Mouse (Mus musculus): ENCODE results near the gene Slc8a1. TPM values are rescaled to one million over a fixed set of nuclear protein-coding genes. Genes with fewer than 3 reads are reported as not detected.

Gene Slc8a1
- polyA plus RNA-seq, 1 experiment from 2014 or later, result 21.0 TPM

DNA sequence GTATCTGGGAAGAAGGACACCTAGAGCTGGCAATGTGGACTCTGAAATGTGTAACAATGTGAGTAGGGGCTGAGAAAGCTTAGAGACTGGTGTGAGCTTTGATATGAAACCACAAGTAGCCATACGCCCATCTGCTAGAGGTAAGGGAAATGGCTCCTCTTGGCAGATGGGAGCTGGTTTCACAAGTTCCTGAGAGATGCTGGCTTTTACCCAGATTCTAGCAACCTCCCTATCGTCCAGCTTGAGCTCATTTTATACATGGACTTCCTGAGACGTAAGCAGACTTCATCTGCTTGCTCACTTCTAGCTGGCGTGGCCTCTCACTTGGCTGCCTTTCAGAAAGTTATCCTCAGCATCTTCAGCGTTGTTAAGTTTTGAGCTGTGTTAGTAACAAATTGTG is 119.7 kb downstream of the Slc8a1 start:
- H3K4me2 ChIP-seq (replicated peaks; ENCODE audit: low read depth, low read length), result no peak overlapping the region
- whole genome bisulfite sequencing, result 74% methylated on average over 5 of the region's 5 CpGs
- no peaks in the 10 kb centered on the region for H3K9me3 ChIP-seq (ENCODE audit: control insufficient read depth, low read length)
- ATAC-seq (ENCODE audit: low FRiP score, low TSS enrichment), result no peak
- H3K27me3 ChIP-seq (ENCODE audit: control insufficient read depth, insufficient read depth, low read length), result no peaks in the 10 kb centered on the region
- H3K4me1 ChIP-seq (ENCODE audit: control insufficient read depth, insufficient read depth, low read length), result no peaks in the 10 kb centered on the region
- no peak overlapping the region for H3K9ac ChIP-seq (ENCODE audit: low read depth, low read length)
- H3K4me3 ChIP-seq (ENCODE audit: low read length), result no peak overlapping the region
- no peak overlapping the region for H3K27ac ChIP-seq (ENCODE audit: low read depth, low read length)
- H3K36me3 ChIP-seq (ENCODE audit: control insufficient read depth, insufficient read depth, low read length), result no peaks in the 10 kb centered on the region

DNA sequence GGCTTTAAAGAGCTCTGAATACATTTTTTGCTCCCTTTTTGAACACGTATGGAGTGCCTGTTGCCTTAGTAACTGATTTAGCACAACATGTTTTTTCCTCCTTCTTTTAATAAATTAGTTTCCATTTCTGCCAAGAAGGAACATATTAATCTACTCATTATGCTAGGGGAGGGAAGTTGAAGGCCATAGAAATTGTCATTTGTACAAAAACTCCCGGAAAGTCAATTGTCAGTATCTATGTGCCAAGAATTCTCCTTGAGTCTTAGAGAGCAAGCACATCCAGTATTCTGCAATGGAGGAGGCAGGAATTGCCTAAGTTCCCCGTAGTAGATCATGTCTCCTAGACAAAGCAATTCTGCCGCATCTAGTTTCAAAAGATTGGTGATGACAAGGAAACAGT is 121.9 kb downstream of the Slc8a1 start:
- Histone ChIP-seq H3K4me3 (ENCODE audit: low read length) (no peak overlapping the region), H3K4me1 (ENCODE audit: control insufficient read depth, insufficient read depth, low read length) (no peaks in the 10 kb centered on the region), H3K9ac (ENCODE audit: low read depth, low read length) (no peak overlapping the region), H3K4me2 (replicated peaks; ENCODE audit: low read depth, low read length) (no peak overlapping the region), H3K9me3 (ENCODE audit: control insufficient read depth, low read length) (no peaks in the 10 kb centered on the region), H3K36me3 (ENCODE audit: control insufficient read depth, insufficient read depth, low read length) (no peaks in the 10 kb centered on the region), H3K27me3 (ENCODE audit: control insufficient read depth, insufficient read depth, low read length) (no peaks in the 10 kb centered on the region), H3K27ac (ENCODE audit: low read depth, low read length) (no peak overlapping the region)
- 81% methylated on average over 4 of the region's 4 CpGs for WGBS
- ATAC-seq (ENCODE audit: low FRiP score, low TSS enrichment), result no peak

DNA sequence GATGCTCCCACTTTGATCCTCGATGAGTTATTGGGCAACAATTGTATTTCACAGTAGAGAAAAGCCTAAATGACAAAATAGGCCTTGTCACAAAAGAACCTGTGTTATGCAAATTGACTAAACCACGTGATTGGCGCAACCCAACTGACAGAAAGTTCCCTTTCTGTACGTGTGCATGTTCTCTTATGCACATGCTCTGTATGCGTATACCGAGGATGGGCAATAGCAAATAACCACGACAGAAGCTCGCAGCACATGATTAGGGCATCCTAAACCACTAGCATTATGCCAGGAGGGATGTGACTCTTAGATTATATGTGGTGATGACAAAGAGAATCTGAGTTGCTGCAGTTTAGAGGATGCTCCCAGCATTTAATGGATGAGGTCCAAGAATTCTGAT is 122.8 kb downstream of the Slc8a1 start:
- 89% methylated on average over 8 of the region's 8 CpGs for WGBS
- H3K9me3 ChIP-seq (ENCODE audit: control insufficient read depth, low read length), result no peaks in the 10 kb centered on the region

DNA sequence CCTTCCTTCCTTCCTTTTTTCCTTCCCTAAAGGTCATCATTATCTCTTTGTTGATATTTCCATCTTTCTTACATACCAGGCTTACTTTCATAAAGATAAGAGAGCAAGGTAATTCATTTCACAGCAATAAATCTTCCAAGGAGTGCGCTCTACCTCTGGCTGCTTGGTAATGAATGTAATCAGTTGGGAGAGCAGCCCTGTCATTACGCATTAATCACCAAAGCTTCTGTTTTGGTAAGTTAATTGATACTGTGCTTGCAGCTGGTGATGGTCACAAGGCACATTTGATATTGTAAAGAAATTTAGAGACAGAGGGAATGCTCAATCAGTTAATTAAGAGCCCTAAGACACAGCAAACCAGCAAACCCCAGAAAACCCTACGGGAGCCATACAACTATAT is 130.7 kb downstream of the Slc8a1 start:
- H3K9me3 ChIP-seq (ENCODE audit: control insufficient read depth, low read length), result no peaks in the 10 kb centered on the region
- no peak overlapping the region for H3K4me3 ChIP-seq (ENCODE audit: low read length)
- no peak overlapping the region for H3K4me2 ChIP-seq (replicated peaks; ENCODE audit: low read depth, low read length)
- H3K4me1 ChIP-seq (ENCODE audit: control insufficient read depth, insufficient read depth, low read length), result peaks cover 13% of the 10 kb centered on the region; the same call in 1 of the 2 replicates
- H3K9ac ChIP-seq (ENCODE audit: low read depth, low read length), result no peak overlapping the region
- no peak overlapping the region for H3K27ac ChIP-seq (ENCODE audit: low read depth, low read length)
- WGBS, result 45% methylated on average over 3 of the region's 3 CpGs
- ATAC-seq (ENCODE audit: low FRiP score, low TSS enrichment), result no peak
- H3K27me3 ChIP-seq (ENCODE audit: control insufficient read depth, insufficient read depth, low read length), result no peaks in the 10 kb centered on the region
- no peaks in the 10 kb centered on the region for H3K36me3 ChIP-seq (ENCODE audit: control insufficient read depth, insufficient read depth, low read length)

More for the DNA sequence above, 122.8 kb downstream of the Slc8a1 start:
- no peaks in the 10 kb centered on the region for H3K4me1 ChIP-seq (ENCODE audit: control insufficient read depth, insufficient read depth, low read length)
- no peak for ATAC-seq (ENCODE audit: low FRiP score, low TSS enrichment)
- no peaks in the 10 kb centered on the region for H3K27me3 ChIP-seq (ENCODE audit: control insufficient read depth, insufficient read depth, low read length)
- H3K4me2 ChIP-seq (replicated peaks; ENCODE audit: low read depth, low read length), result no peak overlapping the region
- no peak overlapping the region for H3K27ac ChIP-seq (ENCODE audit: low read depth, low read length)
- no peaks in the 10 kb centered on the region for H3K36me3 ChIP-seq (ENCODE audit: control insufficient read depth, insufficient read depth, low read length)
- H3K4me3 ChIP-seq (ENCODE audit: low read length), result no peak overlapping the region
- H3K9ac ChIP-seq (ENCODE audit: low read depth, low read length), result no peak overlapping the region

DNA sequence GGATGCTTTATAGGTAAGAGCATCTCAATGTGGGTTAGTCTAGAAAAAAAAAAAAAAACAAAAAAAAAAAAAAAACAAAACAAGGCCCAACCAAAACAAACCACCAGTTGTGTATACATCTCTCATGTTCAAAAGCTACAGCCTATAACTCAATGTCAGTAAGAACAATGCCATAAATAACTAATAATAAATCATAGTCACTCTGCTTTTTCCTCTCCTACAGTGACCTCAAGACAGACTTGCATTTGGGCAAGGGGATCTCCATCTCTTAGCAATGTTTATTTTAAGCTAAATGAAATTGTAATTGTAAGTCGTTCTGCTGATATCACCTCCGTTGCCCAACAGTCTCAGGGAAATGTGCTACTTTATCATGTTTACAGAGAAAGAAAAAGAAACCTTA is 132.1 kb downstream of the Slc8a1 start:
- 42% methylated on average over 2 of the region's 2 CpGs for whole genome bisulfite sequencing
- ATAC-seq (ENCODE audit: low FRiP score, low TSS enrichment), result no peak

DNA sequence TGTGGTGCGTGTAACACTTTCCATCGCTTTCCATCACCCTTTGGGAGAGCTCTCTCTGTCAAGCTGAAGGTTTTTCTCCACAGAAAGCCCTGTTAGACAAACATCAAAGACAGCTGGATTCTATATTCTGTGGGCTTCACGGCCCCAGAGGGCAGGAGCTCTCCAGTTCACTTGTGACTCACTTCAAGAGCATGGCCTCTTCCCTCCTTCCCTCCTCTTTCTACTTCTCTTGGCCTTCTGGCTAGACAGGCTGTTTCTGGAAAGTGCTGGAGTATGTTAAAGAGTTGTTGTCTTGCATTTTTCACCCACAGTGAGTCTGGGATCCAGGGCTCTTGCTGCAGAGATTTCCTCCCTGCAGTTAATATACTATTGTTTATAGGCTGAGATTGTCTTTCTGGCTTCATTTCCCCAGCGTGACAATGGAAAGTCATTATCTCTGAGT is 132.9 kb downstream of the Slc8a1 start:
- Histone ChIP-seq H3K27me3 (ENCODE audit: control insufficient read depth, insufficient read depth, low read length) (no peaks in the 10 kb centered on the region), H3K4me3 (ENCODE audit: low read length) (no peak overlapping the region), H3K36me3 (ENCODE audit: control insufficient read depth, insufficient read depth, low read length) (no peaks in the 10 kb centered on the region), H3K9me3 (ENCODE audit: control insufficient read depth, low read length) (no peaks in the 10 kb centered on the region), H3K9ac (ENCODE audit: low read depth, low read length) (no peak overlapping the region), H3K4me1 (ENCODE audit: control insufficient read depth, insufficient read depth, low read length) (peaks cover 13% of the 10 kb centered on the region; the same call in 1 of the 2 replicates), H3K27ac (ENCODE audit: low read depth, low read length) (peak overlapping the region; percentile 55; the same call in 1 of the 2 replicates), H3K4me2 (replicated peaks; ENCODE audit: low read depth, low read length) (no peak overlapping the region)
- WGBS, result 30% methylated on average over 4 of the region's 4 CpGs
- peak; percentile 87 for ATAC-seq (ENCODE audit: low FRiP score, low TSS enrichment)

More for the DNA sequence above, 132.1 kb downstream of the Slc8a1 start:
- Histone ChIP-seq H3K4me2 (replicated peaks; ENCODE audit: low read depth, low read length) (no peak overlapping the region), H3K4me3 (ENCODE audit: low read length) (no peak overlapping the region), H3K9me3 (ENCODE audit: control insufficient read depth, low read length) (no peaks in the 10 kb centered on the region), H3K27me3 (ENCODE audit: control insufficient read depth, insufficient read depth, low read length) (no peaks in the 10 kb centered on the region), H3K36me3 (ENCODE audit: control insufficient read depth, insufficient read depth, low read length) (no peaks in the 10 kb centered on the region), H3K27ac (ENCODE audit: low read depth, low read length) (no peak overlapping the region), H3K4me1 (ENCODE audit: control insufficient read depth, insufficient read depth, low read length) (peaks cover 13% of the 10 kb centered on the region; the same call in 1 of the 2 replicates), H3K9ac (ENCODE audit: low read depth, low read length) (no peak overlapping the region)

DNA sequence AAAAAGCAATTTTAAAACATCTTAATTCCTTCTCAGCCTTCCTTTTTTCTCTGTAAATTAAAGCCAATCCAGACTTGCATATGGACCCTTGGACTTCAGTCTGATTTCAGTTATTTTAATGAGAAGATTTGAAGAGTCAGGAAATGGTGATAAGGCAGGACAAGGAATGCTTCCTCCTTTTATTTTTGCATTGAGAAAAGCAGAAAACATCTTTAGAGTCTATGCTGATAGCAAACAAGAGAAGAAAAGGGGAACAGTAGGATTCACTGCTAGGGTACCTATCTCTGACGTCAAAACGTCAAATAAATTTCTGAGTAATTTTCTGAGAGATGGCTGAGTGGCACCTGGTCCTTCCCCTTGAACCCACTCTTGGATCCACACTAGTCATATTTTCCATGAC is 139.1 kb downstream of the Slc8a1 start:
- no peaks in the 10 kb centered on the region for H3K36me3 ChIP-seq (ENCODE audit: control insufficient read depth, insufficient read depth, low read length)
- no peaks in the 10 kb centered on the region for H3K27me3 ChIP-seq (ENCODE audit: control insufficient read depth, insufficient read depth, low read length)
- WGBS, result 95% methylated on average over 2 of the region's 2 CpGs
- no peak overlapping the region for H3K27ac ChIP-seq (ENCODE audit: low read depth, low read length)
- no peaks in the 10 kb centered on the region for H3K9me3 ChIP-seq (ENCODE audit: control insufficient read depth, low read length)
- no peak overlapping the region for H3K4me3 ChIP-seq (ENCODE audit: low read length)
- no peak overlapping the region for H3K9ac ChIP-seq (ENCODE audit: low read depth, low read length)
- H3K4me1 ChIP-seq (ENCODE audit: control insufficient read depth, insufficient read depth, low read length), result no peaks in the 10 kb centered on the region
- ATAC-seq (ENCODE audit: low FRiP score, low TSS enrichment), result no peak
- no peak overlapping the region for H3K4me2 ChIP-seq (replicated peaks; ENCODE audit: low read depth, low read length)

DNA sequence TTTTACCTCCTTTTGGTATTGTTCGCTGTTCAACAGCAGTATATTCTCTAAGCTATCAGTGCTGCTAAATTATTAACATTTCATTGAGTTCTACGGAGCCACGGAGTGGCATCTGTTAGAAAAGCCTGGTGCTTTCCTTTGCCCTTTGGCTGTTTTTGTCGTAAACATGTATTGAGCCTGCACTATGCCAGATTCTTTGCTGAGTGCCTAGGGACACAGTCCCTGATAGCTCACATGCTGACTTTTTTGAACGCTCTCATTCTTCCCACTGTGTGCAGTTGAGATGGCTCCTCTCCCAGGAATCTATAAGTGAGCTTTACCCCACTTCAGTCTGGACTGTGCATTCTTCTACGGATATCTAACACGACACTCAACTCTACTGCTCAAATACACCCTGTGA is 148.4 kb downstream of the Slc8a1 start:
- Histone ChIP-seq H3K36me3 (ENCODE audit: control insufficient read depth, insufficient read depth, low read length) (no peaks in the 10 kb centered on the region), H3K27me3 (ENCODE audit: control insufficient read depth, insufficient read depth, low read length) (no peaks in the 10 kb centered on the region), H3K9ac (ENCODE audit: low read depth, low read length) (no peak overlapping the region), H3K4me3 (ENCODE audit: low read length) (no peak overlapping the region), H3K4me1 (ENCODE audit: control insufficient read depth, insufficient read depth, low read length) (peaks cover 5% of the 10 kb centered on the region; the same call in 1 of the 2 replicates), H3K4me2 (replicated peaks; ENCODE audit: low read depth, low read length) (no peak overlapping the region), H3K27ac (ENCODE audit: low read depth, low read length) (no peak overlapping the region), H3K9me3 (ENCODE audit: control insufficient read depth, low read length) (no peaks in the 10 kb centered on the region)
- 66% methylated on average over 7 of the region's 7 CpGs for WGBS
- no peak for ATAC-seq (ENCODE audit: low FRiP score, low TSS enrichment)

DNA sequence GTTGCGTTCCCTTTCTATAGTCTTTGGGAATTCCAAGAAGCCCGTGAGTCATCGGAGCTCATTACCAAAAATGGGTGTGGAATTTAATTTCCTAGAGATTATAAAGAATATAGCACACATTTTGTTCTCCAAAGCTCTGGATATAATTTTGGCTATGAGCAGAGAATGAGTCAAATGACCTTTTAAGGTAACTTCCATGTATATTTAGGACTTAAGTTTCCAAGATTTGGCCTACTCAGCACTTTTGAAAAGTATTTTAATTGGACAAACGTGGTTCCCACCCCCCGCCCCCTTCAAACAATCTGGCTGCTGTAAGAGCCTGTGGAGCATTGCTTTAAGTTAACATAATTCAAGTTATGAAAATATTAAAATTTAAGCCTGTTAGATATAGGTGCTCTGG is 151.4 kb downstream of the Slc8a1 start:
- WGBS, result 91% methylated on average over 5 of the region's 5 CpGs
- no peak for ATAC-seq (ENCODE audit: low FRiP score, low TSS enrichment)

More for the DNA sequence above, 151.4 kb downstream of the Slc8a1 start:
- Histone ChIP-seq H3K27ac (ENCODE audit: low read depth, low read length) (no peak overlapping the region), H3K36me3 (ENCODE audit: control insufficient read depth, insufficient read depth, low read length) (no peaks in the 10 kb centered on the region), H3K9ac (ENCODE audit: low read depth, low read length) (no peak overlapping the region), H3K9me3 (ENCODE audit: control insufficient read depth, low read length) (no peaks in the 10 kb centered on the region), H3K4me2 (replicated peaks; ENCODE audit: low read depth, low read length) (no peak overlapping the region), H3K4me3 (ENCODE audit: low read length) (no peak overlapping the region), H3K27me3 (ENCODE audit: control insufficient read depth, insufficient read depth, low read length) (no peaks in the 10 kb centered on the region), H3K4me1 (ENCODE audit: control insufficient read depth, insufficient read depth, low read length) (peaks cover 5% of the 10 kb centered on the region; the same call in 1 of the 2 replicates)
